Mouse (Mus musculus) heart, adult 18-20 months (tissue): ENCODE results near the gene A530032D15Rik. TPM values are rescaled to one million over a fixed set of nuclear protein-coding genes. Genes with fewer than 3 reads are reported as not detected.
"Not testable (repeated sequence)": the region's sequence is repeated elsewhere in the genome, so short reads cannot be mapped to it uniquely, and the experiment has no call there.

Experiments used
- DNase-seq, 2 experiments: peaks; one replicate each; pipeline ENCODE4 v3.0.0; 2021 to 2022; ENCODE audit warnings: mixed read lengths in 1 of 2
- long read RNA-seq, 2 experiments: library from polyadenylated mRNA; stranded (forward); transcript quantifications; one replicate each; pipeline ENCODE4 v2.0.0; 2021
- total RNA-seq, 2 experiments: library from RNA; stranded (reverse); gene quantifications; 2 replicates each; pipeline ENCODE4 v1.2.3; 2021

The A530032D15Rik gene
- under 1 TPM in 1 of 2 experiments, not detected in 1; 0.39 TPM for total RNA-seq
- long read RNA-seq, experiment 1: 0 reads
- long read RNA-seq, experiment 2: 0 reads

DNA sequence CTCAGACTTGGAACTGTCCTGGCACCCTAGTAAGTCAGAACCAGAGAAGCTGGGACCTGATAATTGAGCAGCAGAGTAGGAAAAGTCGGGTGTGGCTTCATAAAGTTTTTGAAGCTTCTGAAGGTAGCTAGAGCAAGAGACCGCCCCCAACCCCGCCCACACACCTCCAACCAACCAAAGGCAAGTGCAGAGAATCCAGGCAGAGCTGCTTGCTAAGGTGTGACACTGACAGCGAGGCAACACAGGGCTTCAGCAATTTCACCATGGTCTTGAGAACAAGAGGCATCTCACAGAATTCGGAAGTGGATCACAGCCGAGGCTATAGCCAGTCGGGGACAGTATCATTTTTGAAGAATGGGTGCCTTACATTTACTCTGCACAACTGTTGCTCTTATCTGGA is at the start of gene A530032D15Rik:
TSS of gene A530032D15Rik (minus strand) at position 101 of the 400 bp plus-strand sequence.
- not testable (repeated sequence) for DNase-seq

DNA sequence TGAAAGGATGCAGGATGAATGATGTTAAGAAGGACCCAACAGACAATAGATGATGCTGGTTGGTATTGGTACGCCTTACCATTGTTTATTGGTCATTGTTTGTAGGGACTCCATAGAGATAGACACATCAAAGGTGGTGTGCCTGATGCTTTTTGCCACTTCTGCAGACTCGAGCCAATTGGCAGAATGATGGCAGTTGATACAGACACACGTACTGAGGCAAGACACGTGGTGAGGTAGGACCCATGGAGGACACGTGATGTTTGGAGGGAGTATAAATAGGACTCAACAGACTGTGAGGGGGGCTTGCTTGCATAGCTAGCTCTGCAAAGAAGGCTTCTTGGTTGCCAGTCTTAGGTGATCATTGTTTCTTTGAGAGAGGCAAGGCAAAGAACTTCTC is 45.5 kb upstream of the A530032D15Rik start:
- not testable (repeated sequence) for DNase-seq

DNA sequence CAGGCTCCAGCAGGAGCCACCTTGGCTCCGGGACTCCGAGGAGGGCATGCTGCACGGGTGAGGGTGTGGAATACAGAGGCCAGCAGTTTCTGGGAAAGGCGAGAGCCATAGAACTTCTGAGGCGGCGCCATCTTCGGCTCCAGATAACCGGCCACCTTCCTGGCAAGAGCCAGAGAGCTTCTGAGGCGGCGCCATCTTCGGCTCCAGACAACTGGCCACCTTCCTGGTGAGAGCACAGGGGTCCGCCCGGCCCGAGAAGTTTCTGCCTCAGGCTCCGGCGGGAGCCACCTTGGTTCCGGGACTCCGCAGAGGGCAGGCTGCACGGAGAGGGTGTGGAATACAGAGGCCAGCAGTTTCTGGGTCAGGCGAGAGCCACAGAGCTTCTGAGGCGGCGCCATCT is 24.0 kb upstream of the A530032D15Rik start:
- not testable (repeated sequence) for DNase-seq

DNA sequence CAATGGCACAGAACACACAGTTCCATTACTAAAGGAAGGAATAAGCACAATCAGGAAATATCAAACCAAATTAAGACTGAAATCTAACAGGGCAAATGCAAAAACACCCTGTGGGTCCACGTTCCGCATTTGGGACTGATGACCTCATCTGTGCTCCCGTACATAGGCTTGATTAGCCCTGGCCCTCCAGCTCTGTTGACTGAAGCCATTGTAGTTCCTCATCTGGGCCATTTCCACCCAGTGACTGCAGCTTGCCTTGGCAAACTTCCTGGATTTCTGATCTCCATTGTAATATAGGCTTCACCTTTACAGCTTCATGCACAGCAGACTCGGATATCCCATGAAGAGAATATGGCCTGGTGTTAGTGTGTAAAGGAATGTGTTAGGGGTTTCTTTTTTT is 12.2 kb upstream of the A530032D15Rik start:
- DNase-seq: not testable (repeated sequence)

DNA sequence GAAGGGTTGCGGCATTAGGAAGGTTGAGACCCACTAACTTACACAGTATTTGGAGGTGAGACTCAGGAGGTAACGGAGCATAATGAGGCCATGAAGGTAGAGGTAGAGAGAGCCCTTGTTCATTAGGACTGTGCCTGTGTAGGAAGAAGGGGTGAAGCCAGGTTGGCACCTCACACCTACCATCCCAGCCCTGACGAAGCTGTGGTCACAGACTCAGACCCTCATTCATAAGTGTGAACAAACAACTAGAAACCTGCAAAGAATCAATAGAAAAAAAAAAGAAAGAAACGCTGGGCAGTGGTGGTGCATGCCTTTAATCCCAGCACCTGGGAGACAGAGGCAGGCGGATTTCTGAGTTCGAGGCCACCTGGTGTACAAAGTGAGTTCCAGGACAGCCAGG is 8.7 kb upstream of the A530032D15Rik start:
- DNase-seq: not testable (repeated sequence)

DNA sequence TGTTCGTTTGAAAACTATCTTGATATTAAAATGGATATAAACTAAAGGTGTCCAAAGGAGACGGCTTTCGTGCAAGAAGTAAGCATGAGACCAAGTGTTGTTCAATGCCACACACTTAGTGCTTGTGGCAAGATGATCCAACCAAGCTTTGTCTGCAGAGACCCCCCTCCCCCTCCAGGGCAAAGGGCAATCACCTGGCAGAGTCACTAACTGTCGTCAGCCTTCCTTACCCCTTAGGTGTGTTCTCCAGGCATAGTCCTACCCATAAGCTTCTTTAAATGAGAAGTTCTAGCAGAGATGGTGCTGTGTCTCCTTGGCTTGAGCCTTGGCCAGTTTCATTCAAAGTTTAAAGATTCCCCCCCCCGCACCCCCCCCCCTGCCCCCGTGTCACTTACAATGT is 7.9 kb upstream of the A530032D15Rik start:
- not testable (repeated sequence) for DNase-seq

DNA sequence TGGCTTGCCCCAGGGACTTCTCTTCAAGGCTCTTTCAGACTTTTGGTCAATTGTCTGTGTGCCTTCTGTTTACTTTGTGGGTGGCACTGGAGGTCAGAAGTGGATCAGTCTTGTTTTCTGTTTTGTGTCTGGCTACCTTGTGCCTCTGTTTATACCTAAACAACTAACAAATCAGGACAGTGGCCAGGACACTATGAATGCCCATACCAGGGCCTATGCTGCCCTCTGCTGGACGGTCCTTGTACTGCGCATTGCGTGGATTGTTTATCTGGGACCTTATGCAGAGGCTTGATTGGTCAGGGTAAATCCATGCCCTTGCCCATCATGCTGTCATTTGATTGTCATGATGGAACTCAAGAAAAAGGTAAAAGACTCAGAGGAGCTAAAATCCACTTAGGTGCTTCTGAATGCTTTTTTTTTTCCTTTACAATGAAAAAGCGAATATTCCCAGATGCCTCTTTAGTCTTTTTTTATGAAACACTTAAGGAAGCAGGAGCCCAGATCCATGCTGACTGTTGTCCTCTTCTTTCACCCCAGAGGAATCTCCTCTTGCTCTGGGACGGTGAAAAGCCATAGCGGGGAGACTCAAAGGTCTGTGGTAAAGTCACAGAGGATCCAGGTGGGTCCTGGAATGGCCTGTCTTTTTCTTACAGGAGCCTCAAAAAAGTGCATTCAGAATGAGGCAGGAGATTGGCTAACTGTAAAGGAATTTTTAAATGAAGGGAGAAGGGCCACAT is 5.2 kb upstream of the A530032D15Rik start:
- peak in 1 of 2 experiments; percentile 63 for DNase-seq

DNA sequence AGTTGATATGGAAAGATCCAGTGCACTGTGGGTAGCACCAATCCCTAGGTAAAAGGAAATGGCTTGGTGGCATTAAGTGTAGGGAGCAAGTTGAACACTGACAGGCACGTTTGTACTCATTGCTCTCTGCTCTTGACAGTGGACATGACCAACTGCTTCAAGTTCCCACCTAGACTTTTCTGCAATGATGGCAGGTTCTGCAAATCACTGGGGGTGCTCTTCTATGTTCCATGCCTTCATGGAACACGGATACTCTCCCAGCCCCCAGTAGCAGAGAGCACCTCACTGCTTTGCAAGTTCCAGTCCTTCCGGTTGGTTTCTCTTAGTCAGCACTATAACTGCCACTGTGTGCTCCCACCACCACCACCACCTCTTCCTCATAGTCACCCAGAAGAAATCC is 4.4 kb upstream of the A530032D15Rik start:
- DNase-seq: not testable (repeated sequence)

DNA sequence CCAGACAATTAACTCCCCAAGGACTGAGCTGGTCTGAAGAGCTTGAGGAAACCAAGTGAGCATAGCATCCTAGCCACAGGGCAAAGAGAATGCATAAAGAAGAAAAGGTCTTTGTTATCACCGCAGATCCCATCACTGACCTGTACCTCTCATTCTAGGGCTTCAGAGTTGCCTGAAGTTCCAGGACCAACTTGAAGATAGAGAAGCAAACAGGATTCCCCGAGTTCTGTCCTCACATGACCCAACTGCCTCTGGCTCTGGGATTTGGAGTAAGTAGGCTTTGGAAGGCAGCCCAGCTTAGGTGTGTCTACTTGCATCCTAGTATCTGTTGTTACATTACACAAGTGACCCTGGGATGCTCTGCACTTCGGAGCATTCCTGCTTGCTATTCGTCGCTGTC is 3.2 kb upstream of the A530032D15Rik start:
- not testable (repeated sequence) for DNase-seq

DNA sequence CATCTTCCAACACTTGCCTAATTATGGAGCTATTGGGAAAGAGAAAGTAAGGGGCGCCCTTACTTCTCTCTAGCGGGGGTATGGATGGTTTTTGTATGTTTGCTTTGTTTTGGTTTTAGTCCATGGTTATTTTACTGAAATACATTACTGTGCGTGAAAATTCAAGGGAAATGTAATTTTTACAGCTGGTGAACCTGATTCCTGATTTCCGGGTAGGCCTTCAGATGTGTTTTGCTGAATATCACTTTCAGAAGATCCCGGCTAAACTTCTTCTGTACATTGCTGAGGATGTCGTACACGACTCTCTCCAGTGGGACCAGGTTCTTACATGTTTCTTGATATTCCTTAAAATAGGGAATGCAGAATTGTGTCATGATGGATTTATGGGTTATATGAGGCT is 2.6 kb upstream of the A530032D15Rik start:
- not testable (repeated sequence) for DNase-seq

DNA sequence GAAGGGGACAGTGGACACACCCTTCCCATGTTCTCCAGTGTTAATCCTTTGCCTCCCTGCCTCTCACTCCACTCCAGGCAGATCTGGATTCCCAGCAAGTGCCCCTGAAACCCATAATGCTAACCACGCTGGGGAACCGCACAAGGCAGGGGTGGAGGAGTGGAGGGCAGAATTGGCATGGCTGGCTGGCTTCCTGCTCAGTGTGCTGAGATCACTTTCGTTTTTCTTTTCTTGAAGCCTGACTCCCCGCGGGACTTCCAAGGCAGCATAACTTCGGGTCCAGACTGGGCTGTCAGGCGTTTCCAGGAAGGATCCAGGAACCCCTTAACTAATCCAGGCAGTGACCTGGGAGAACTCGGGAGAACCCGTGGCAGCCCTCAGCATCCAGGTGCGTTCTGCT is 1.9 kb upstream of the A530032D15Rik start:
- DNase-seq: not testable (repeated sequence)

DNA sequence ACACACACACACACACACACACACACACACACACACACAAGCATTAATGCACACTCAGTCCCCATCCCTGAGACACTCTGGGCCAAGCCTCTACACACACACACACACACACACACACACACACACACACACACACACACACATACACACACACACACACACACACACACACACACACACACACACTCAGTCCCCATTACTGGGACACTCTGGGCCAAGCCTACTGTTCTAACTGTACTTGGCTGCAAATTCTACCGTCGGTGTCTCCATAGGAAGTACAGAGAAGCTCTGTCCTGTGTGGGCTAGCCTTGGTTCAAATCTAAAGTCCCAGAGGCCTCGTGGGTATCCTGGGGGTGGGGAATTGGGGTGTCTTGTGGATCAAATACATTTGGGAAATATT is 1.2 kb upstream of the A530032D15Rik start:
- not testable (repeated sequence) for DNase-seq

DNA sequence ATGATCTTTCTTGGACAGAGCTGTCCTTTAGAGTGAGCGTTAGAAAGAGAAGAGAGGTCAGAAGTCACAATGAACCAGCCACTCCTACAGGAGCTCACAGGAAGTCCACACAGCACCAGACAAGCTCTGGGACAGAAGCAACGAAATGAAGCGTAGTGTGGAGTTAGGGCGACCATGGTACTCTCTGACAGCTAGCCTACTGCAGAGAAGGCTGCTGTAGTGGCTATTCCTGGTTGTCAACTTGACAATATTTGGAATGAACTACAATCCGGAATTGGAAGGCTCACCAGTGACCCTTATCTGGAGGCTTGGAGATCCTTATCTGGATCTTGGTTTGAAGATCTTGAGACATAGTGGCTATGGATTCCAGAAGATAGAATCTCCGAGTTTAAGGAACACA is 3.6 kb downstream of the A530032D15Rik start:
- DNase-seq: not testable (repeated sequence)

DNA sequence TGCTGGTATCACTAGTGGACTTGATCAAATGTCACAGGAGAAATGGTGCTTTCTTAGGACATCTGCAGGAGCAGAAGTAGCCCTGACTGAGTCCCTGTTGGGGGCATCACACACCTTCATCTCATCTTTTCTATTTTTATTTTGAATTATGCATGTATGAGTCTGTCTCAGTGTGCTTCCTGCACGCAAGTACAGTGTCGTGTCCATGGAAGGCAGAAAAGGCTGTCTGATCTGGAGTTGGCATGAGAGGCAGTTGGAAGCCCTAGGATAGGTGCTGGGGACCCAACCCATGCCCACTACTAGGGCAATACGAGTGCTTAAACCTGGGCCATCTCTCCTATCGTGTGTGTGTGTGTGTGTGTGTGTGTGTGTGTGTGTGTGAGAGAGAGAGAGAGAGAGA is 4.3 kb downstream of the A530032D15Rik start:
- not testable (repeated sequence) for DNase-seq

DNA sequence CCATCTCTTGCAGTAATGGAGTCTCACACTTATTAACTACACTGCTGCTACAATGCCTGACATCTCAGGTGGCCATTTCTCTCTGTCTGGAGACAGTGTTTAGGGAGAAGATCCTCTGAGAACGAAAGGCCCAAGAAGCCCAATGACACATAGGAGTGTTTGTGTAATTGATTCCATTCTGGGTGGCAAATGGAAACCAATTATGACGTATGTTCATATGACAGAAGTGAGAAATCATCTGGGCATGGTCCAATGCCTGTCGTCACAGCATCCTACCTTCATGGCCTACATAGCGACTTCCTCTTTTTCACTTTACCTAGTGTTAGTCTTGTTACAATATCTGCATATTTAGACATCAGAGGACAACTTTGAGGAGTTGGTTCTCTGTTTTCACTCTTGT is 7.9 kb downstream of the A530032D15Rik start:
- not testable (repeated sequence) for DNase-seq

DNA sequence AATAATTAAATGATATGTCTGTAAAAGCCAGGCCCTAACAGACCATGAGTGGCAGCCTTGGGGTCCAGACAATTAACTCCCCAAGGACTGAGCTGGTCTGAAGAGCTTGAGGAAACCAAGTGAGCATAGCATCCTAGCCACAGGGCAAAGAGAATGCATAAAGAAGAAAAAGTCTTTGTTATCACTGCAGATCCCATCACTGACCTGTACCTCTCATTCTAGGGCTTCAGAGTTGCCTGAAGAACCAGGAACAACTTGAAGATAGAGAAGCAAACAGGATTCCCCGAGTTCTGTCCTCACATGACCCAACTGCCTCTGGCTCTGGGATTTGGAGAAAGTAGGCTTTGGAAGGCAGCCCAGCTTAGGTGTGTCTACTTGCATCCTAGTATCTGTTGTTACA is 9.8 kb downstream of the A530032D15Rik start, which contains the start of gene Gm10553:
TSS of gene Gm10553 (plus strand) at position 301 of the 400 bp plus-strand sequence.
- DNase-seq: not testable (repeated sequence)

DNA sequence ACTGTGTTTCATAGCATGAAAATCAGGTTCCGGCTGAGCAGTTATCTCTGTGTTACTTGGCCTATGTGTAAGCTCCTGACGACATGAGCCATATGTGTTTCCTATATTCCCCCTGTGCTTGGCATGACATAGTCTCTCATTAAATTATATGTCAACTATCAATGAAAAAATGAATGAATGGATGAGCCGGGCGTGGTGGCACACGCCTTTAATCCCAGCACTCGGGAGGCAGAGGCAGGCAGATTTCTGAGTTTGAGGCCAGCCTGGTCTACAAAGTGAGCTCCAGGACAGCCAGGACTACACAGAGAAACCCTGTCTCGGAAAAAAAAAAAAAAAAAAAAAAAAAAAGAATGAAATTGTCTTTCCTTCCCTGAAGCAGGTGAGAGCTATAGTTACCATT is 10.6 kb downstream of the A530032D15Rik start:
- not testable (repeated sequence) for DNase-seq

DNA sequence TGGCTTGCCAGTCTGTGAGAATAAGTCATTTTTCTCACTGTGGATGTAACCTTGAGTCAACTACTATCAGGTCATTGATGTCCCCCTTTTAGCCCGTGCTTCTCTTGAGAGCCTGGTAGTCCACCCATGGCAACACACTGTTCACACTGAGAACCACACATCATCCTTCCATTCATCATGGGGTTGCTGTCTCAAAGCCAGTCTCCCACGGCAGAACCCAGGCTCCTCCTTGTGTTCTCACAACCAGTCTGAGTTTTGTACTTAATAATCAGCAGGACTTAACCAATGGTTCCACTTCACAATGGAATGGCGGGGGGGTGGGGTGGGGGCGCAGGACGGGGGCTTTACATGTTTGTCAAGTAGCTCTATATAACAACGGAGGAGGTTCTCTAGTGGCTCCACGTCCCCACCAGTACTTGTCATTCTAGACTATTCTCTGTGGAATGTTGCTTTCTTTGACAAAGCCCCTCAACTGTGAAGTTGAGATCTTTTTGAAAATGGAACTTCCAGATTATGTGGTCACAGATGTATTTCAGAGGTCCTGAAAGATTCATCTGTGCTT is 16.6 kb downstream of the A530032D15Rik start:
- DNase-seq: not testable (repeated sequence)

DNA sequence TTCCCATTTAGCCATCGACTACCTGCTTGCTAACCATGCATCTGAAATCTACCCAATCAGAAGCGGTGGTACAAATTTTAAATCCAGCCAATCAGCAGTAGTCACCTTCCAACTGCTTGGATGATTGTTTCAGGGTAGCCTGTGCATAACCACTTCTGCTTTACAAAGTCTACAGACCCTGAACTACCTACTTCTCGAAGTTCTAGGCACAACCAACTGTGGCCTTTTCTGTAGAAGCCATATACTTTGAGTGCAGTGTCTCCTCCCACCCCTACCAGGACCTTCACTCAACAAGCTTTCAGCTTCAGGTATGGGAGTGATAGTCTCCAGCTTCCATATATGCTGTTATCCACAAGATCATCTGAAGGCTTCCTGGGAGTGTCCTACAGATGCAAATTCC is 17.5 kb downstream of the A530032D15Rik start:
- DNase-seq: not testable (repeated sequence)

DNA sequence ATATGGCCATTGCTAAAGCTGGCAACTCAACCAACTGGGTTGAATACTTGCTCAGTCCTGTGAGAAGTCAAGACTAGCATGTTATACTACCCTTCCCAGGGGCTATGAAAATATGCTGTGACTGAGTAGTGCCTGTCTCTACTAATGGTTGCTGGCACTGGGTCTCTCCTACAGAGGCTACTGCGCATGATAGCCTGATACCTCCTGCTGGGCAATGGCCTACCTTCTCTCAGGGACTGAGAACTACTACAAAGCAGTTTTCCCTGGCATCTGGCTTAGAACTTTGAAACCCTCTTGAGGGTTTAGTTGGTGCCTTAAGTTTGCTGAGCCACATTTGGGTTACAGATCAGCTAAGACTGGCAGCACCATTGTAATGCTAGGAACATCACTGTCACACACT is 23.4 kb downstream of the A530032D15Rik start:
- DNase-seq: not testable (repeated sequence)

DNA sequence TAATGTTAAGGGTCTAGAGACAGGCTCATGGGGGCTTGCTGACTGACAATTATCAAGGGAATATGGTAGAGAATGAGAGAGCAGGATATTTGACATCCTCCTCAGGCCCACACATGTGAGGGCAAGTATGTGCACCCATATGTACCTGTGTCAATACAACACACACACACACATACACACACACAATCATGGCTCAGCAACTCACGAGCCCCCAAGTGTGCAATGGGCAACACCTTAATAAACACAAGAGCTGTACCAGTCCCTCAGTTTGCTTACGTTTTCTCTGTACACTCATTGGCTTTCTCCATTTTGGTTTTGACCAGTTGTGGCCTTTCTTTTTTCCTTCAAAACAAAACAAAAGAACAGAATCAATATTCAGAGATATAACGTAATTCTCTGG is 24.9 kb downstream of the A530032D15Rik start:
- not testable (repeated sequence) for DNase-seq

DNA sequence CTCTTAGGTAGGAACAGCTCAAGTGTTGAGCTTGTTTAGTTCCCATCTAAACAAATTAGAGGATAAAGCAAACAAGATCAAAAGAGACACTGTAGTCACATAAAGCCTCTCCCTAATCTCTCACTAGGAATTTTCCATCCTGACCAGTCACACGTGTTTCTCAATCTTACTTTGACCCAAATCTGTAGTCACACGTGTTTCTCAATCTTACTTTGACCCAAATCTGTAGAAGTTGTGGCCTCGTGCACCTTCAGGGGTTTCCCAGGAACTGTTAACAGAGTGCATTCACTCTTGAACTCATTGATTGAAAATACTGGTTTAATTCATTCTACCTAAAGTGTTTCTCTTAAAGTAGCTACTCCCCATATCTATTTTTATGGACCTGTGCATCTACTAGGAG is 36.6 kb downstream of the A530032D15Rik start:
- not testable (repeated sequence) for DNase-seq

DNA sequence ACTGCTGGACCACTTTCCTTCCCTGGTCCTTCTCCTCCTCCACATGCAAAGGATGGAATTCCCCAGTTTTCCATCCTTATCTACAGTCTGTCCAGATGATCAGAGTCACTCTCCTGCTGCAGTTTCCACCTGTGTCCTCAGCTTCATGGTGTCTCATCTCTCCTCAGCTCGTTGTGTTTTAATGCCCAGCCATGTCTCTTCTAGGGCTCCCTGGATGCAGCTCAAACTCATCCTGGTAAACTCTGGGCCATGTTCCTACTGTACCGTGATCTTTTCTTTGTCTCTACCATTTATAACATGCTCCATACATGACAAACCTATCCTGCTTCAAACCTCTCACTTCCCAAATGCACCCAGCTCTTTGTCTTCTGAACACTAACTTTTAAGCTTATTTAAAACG is 38.0 kb downstream of the A530032D15Rik start:
- not testable (repeated sequence) for DNase-seq
